Mouse (Mus musculus): ENCODE data around the gene Alkbh1. TPM values are rescaled to one million over a fixed set of nuclear protein-coding genes. Genes with fewer than 3 reads are reported as not detected.
A peak's percentile ranks its signal among the peaks of the same experiment; 100 is the strongest.

Gene Alkbh1
- polyA plus RNA-seq, 1 experiment: 3.9 TPM

DNA sequence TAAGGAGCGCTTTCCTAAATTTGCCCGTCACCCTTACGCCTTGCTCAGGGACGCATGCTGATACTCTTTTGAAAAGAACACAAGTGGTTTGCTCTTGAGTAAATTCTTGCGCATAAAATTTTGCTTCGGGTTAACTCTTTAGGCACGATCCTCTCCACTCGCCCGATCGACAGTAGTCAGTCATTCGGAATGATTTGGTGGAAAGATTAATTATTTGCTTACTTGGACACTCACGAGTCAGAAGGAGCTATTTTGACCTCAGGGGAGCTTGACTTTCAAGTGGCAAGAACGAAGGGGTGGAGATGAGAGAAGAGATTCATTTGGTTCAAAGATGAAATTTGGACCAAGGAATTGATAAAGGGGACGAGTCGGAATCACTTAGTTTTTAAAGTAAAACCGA, 394 bp upstream of the Alkbh1 start:
- Histone ChIP-seq H3K4me3 (replicated peaks) (peak overlapping the region; percentile 78), H3K9me3 (ENCODE audit: control insufficient read depth, low read length) (no peaks in the 10 kb centered on the region), H3K27me3 (ENCODE audit: control insufficient read depth) (no peaks in the 10 kb centered on the region), H3K36me3 (ENCODE audit: control insufficient read depth) (peaks cover 59% of the 10 kb centered on the region), H3K4me1 (ENCODE audit: control insufficient read depth) (peaks cover 30% of the 10 kb centered on the region)
- no peak for TF ChIP-seq GATA1 (IDR thresholded peaks at IDR 0.05; ENCODE audit: low read length)

DNA sequence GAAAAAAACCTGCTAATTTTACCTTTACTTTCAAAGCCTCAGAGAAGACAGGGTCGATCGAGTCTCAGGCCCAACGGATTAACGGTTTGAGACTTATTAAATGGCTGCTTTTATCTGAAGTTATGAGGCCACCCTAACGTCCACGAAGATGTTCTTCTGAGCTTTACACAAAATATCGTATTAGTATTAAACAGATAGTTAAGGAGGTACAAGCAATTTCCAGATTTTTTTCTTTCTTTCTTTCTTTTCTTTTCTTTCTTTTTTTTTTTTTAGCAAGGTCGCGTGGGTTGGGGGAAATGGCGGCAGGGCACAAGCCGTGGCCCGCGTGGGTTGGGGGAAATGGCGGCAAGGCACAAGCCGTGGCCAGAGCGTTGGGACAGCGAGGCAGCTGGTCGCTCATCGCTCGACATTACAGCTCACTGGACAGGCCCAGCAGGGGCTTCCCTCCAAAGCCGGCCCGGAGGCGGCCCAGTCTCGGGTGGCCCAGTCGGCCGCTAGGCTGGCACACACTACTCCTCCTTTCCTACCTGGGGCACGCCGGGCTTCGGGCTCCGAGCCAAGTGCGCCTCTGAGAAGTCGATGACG, 610 bp downstream of the Alkbh1 start:
- peak overlapping the region; percentile 78 for H3K4me3 ChIP-seq (replicated peaks)
- TF ChIP-seq TAL1 (IDR thresholded peaks at IDR 0.05; ENCODE audit: low read length): no peak
- TF ChIP-seq GATA1 (IDR thresholded peaks at IDR 0.05; ENCODE audit: low read length): no peak
- peaks cover 30% of the 10 kb centered on the region for H3K4me1 ChIP-seq (ENCODE audit: control insufficient read depth)
- no peaks in the 10 kb centered on the region for H3K27me3 ChIP-seq (ENCODE audit: control insufficient read depth)
- peaks cover 59% of the 10 kb centered on the region for H3K36me3 ChIP-seq (ENCODE audit: control insufficient read depth)
- no peaks in the 10 kb centered on the region for H3K9me3 ChIP-seq (ENCODE audit: control insufficient read depth, low read length)

DNA sequence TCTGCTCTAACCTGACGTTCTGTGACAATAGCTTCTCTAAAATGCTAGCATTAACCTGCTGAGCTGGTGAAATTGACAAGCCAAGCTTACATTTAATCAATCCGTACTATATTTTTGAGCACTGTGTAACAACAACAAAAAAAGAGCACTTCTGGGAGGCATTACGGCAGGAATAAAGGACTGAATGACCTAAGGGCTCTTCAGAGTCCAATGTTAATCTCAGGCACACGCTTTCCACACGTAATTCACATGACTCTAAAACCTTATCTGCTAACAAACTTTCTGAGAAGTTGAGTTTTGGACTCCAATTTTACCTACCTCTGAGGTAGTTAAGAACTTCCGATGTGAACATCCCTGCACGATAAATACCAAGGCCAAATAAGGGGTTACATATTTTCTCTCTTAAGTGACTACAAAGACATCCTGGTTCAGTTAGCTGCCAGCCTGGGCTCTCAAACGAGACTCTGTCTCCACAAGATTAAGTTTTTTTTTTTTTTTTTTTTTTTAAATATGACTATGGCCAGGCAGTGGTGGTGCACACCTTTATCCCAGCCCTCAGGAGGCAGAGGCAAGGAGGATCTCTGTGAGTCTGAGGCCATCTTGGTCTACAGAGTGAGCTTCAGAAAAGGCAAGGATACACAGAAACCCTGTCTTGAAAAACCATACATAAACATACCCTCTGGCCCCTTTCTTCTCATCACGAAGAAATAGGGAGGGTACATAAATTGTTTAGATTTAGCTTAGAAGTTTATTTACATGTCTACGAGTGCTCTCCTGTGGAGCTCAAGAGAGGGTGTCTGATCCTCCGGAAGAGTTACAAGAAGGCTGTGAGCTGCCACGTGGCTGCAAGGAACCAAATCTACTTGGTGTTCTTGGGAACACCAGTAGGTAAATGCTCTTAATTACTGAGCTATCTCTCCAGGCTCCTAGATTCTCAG, 1.4 kb downstream of the Alkbh1 start:
- TF ChIP-seq TAL1 (IDR thresholded peaks at IDR 0.05; ENCODE audit: low read length) (no peak), GATA1 (IDR thresholded peaks at IDR 0.05; ENCODE audit: low read length) (no peak)
- peak overlapping the region; percentile 78 for H3K4me3 ChIP-seq (replicated peaks)
- H3K4me1 ChIP-seq (ENCODE audit: control insufficient read depth): peaks cover 30% of the 10 kb centered on the region
- peaks cover 59% of the 10 kb centered on the region for H3K36me3 ChIP-seq (ENCODE audit: control insufficient read depth)
- H3K27me3 ChIP-seq (ENCODE audit: control insufficient read depth): no peaks in the 10 kb centered on the region
- H3K9me3 ChIP-seq (ENCODE audit: control insufficient read depth, low read length): no peaks in the 10 kb centered on the region

DNA sequence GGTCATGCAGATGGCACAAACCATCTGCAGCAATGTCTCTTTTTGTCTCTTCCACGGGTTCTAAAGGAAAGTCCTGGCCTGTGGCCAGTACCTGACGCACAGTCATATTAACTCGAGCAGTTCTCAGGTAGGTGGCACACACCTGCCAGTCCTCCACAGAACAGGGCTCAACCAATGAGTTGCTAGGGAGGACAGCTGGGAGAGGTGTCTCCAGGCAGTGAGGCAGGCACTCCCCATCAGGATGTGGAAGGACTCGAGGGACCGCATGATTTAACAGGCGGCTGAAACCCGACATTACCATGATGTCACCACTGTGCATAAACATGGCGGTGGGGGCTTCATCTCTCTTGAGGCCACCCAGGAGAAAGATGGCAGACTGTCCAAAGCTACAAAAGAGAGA, 14.9 kb downstream of the Alkbh1 start:
- Histone ChIP-seq H3K4me1 (ENCODE audit: control insufficient read depth) (no peaks in the 10 kb centered on the region; the same call in 1 of the 2 replicates), H3K4me3 (replicated peaks) (no peak overlapping the region), H3K27me3 (ENCODE audit: control insufficient read depth) (no peaks in the 10 kb centered on the region), H3K36me3 (ENCODE audit: control insufficient read depth) (peaks cover 92% of the 10 kb centered on the region), H3K9me3 (ENCODE audit: control insufficient read depth, low read length) (no peaks in the 10 kb centered on the region)
- no peak for TF ChIP-seq TAL1 (IDR thresholded peaks at IDR 0.05; ENCODE audit: low read length)
- TF ChIP-seq GATA1 (IDR thresholded peaks at IDR 0.05; ENCODE audit: low read length): no peak

GRCm38 (mm10) chr12:87428295-87428694, 15.5 kb downstream of the Alkbh1 start:
- H3K36me3 ChIP-seq (ENCODE audit: control insufficient read depth): peaks cover 92% of the 10 kb centered on the region
- no peaks in the 10 kb centered on the region for H3K27me3 ChIP-seq (ENCODE audit: control insufficient read depth)
- TF ChIP-seq TAL1 (IDR thresholded peaks at IDR 0.05; ENCODE audit: low read length) (no peak), GATA1 (IDR thresholded peaks at IDR 0.05; ENCODE audit: low read length) (no peak)
- H3K4me1 ChIP-seq (ENCODE audit: control insufficient read depth): no peaks in the 10 kb centered on the region; the same call in 1 of the 2 replicates
- no peak overlapping the region for H3K4me3 ChIP-seq (replicated peaks)
- no peaks in the 10 kb centered on the region for H3K9me3 ChIP-seq (ENCODE audit: control insufficient read depth, low read length)

DNA sequence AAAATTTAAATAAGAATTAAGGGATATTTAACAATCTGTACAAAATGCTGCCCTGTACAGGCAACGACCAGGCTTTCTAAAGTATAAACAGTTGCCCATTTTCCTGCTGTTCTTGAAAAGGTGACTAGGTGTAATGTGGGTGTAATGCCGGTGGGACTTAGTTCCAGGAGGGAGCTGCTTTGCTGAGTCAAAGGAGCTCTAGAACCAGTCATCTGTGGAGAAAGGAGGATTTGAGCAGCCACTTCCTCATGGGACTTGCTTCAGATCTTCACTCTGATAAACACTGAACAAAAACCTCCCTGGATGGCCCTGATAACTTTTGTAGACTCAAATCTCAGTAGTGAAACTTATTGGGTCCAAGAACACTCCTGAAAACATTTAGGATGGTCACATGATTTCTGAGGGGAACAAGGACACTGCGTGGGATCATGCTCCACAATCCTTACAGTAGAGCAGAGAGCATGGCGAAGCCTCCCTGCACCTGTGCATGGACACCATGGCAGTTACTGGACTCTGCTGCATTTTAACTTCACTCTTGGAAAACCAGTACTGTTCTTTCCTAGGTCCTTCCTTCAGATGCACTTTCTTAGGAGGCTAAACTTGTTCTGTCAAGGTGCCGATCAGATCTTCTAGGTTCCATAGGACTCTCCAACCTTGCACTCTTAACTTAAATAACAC, 17.3 kb downstream of the Alkbh1 start:
- Histone ChIP-seq H3K4me3 (replicated peaks) (no peak overlapping the region), H3K9me3 (ENCODE audit: control insufficient read depth, low read length) (no peaks in the 10 kb centered on the region), H3K27me3 (ENCODE audit: control insufficient read depth) (no peaks in the 10 kb centered on the region), H3K4me1 (ENCODE audit: control insufficient read depth) (peaks cover 1% of the 10 kb centered on the region), H3K36me3 (ENCODE audit: control insufficient read depth) (peaks cover 80% of the 10 kb centered on the region)
- TF ChIP-seq GATA1 (IDR thresholded peaks at IDR 0.05; ENCODE audit: low read length) (no peak), TAL1 (IDR thresholded peaks at IDR 0.05; ENCODE audit: low read length) (no peak)

- H3K4me3 ChIP-seq (replicated peaks): no peak overlapping the region
- TF ChIP-seq GATA1 (IDR thresholded peaks at IDR 0.05; ENCODE audit: low read length) (no peak), TAL1 (IDR thresholded peaks at IDR 0.05; ENCODE audit: low read length) (no peak)
- peaks cover 60% of the 10 kb centered on the region for H3K36me3 ChIP-seq (ENCODE audit: control insufficient read depth)
- peaks cover 6% of the 10 kb centered on the region for H3K4me1 ChIP-seq (ENCODE audit: control insufficient read depth)
- no peaks in the 10 kb centered on the region for H3K9me3 ChIP-seq (ENCODE audit: control insufficient read depth, low read length)
- no peaks in the 10 kb centered on the region for H3K27me3 ChIP-seq (ENCODE audit: control insufficient read depth)
These were observed 19.3 kb downstream of the Alkbh1 start for GRCm38 (mm10) chr12:87424516-87424915.

GRCm38 (mm10) chr12:87423700-87424099, 20.1 kb downstream of the Alkbh1 start:
- TF ChIP-seq GATA1 (IDR thresholded peaks at IDR 0.05; ENCODE audit: low read length) (no peak), TAL1 (IDR thresholded peaks at IDR 0.05; ENCODE audit: low read length) (no peak)
- H3K36me3 ChIP-seq (ENCODE audit: control insufficient read depth): peaks cover 52% of the 10 kb centered on the region

More at GRCm38 (mm10) chr12:87423700-87424099, 20.1 kb downstream of the Alkbh1 start:
- no peaks in the 10 kb centered on the region for H3K9me3 ChIP-seq (ENCODE audit: control insufficient read depth, low read length)
- H3K4me3 ChIP-seq (replicated peaks): no peak overlapping the region
- H3K4me1 ChIP-seq (ENCODE audit: control insufficient read depth): peaks cover 10% of the 10 kb centered on the region
- H3K27me3 ChIP-seq (ENCODE audit: control insufficient read depth): no peaks in the 10 kb centered on the region
